In genomic region chr1:74797459-74797858, GRCm38 (mm10) we compare ENCODE assay signal across 10 mouse cellular contexts. TPM values are rescaled to one million over a fixed set of nuclear protein-coding genes. Genes with fewer than 3 reads are reported as not detected.
DNase-seq lines count a peak whose midpoint lies in the region; ATAC-seq and TF ChIP-seq lines count a peak whose summit lies in the region.
"Had no signal": no experiment of that assay in that cellular context is flagged by ENCODE, and none has a peak within 500 bp of the region (broad histone marks: within the 10 kb centered on the region; RNA-seq: fewer than 3 reads in every experiment).

No protein-coding gene starts in this region.

- peaks cover 17% of the 10 kb centered on the region for H3K4me1 ChIP-seq in embryonic facial prominence, embryonic 11.5 days (ENCODE audit: control insufficient read depth, insufficient read depth, low read length)
- peaks cover 17% of the 10 kb centered on the region for H3K4me1 ChIP-seq in intestine, embryonic 15.5 days (replicated peaks)
- peaks cover 57% of the 10 kb centered on the region for H3K4me1 ChIP-seq in neural tube, embryonic 13.5 days (replicated peaks)

- H3K4me2 ChIP-seq in embryonic facial prominence, embryonic 11.5 days (ENCODE audit: low read depth, low read length), result no peak overlapping the region
- H3K4me2 ChIP-seq in intestine, embryonic 15.5 days (replicated peaks), result no peak overlapping the region
- no peak overlapping the region for H3K4me2 ChIP-seq in neural tube, embryonic 13.5 days

- DNase-seq in layer of hippocampus, adult 9-11 months, result peak; percentile 66
- DNase-seq in layer of hippocampus, adult 2 months (ENCODE audit: low spot score in 2 of 2), result no peak
- DNase-seq in embryonic facial prominence, embryonic 11.5 days (ENCODE audit: low spot score), result peak; percentile 63
- no peak for DNase-seq in heart, postnatal 14 days
- DNase-seq in cerebellum, adult 11-12 months, result no peak
- no peak for DNase-seq in heart, postnatal 36 days

- H3K36me3 ChIP-seq in embryonic facial prominence, embryonic 11.5 days (replicated peaks; ENCODE audit: control insufficient read depth, insufficient read depth, low read depth, low read length), result no peaks in the 10 kb centered on the region
- no peaks in the 10 kb centered on the region for H3K36me3 ChIP-seq in intestine, embryonic 15.5 days
- H3K36me3 ChIP-seq in neural tube, embryonic 13.5 days, result no peaks in the 10 kb centered on the region

- H3K9me3 ChIP-seq in embryonic facial prominence, embryonic 11.5 days (replicated peaks; ENCODE audit: control insufficient read depth, low read length), result no peaks in the 10 kb centered on the region
- H3K9me3 ChIP-seq in intestine, embryonic 15.5 days, result no peaks in the 10 kb centered on the region
- no peaks in the 10 kb centered on the region for H3K9me3 ChIP-seq in neural tube, embryonic 13.5 days

- intact Hi-C loops in heart, postnatal 14 days (cut with DNase I), result no loop called here
- intact Hi-C loops in heart, postnatal 36 days (cut with DNase I), result no loop called here

- H3K9ac ChIP-seq in embryonic facial prominence, embryonic 11.5 days (replicated peaks; ENCODE audit: low read length), result no peak overlapping the region
- H3K9ac ChIP-seq in intestine, embryonic 15.5 days, result no peak overlapping the region
- H3K9ac ChIP-seq in neural tube, embryonic 13.5 days, result no peak overlapping the region

- 0% methylated on average over 5 of the region's 5 CpGs for WGBS in embryonic facial prominence, embryonic 11.5 days
- WGBS in intestine, embryonic 15.5 days, result 6% methylated on average over 5 of the region's 5 CpGs
- WGBS in neural tube, embryonic 13.5 days, result 6% methylated on average over 5 of the region's 5 CpGs

- no peak for TF ChIP-seq CTCF in layer of hippocampus, adult 2 months (conservative IDR thresholded peaks at IDR 0.05)

- ATAC-seq in embryonic facial prominence, embryonic 11.5 days (replicated peaks; ENCODE audit: insufficient number of reproducible peaks, low FRiP score, low TSS enrichment, low read depth), result peak; percentile 41; the same call in 1 of the 2 replicates
- peak; percentile 52 for ATAC-seq in intestine, embryonic 15.5 days
- ATAC-seq in neural tube, embryonic 13.5 days (ENCODE audit: low read depth), result peak; percentile 62

- H3K4me3 ChIP-seq in layer of hippocampus, adult 2 months, result no peak overlapping the region
- H3K4me3 ChIP-seq in embryonic facial prominence, embryonic 11.5 days (ENCODE audit: low read depth, low read length), result no peak overlapping the region
- H3K4me3 ChIP-seq in intestine, embryonic 15.5 days (replicated peaks), result no peak overlapping the region
- no peak overlapping the region for H3K4me3 ChIP-seq in neural tube, embryonic 13.5 days

- peaks cover 83% of the 10 kb centered on the region for H3K27me3 ChIP-seq in embryonic facial prominence, embryonic 11.5 days (ENCODE audit: control insufficient read depth, insufficient read depth, low read length)
- peaks cover 93% of the 10 kb centered on the region for H3K27me3 ChIP-seq in intestine, embryonic 15.5 days (replicated peaks)
- peaks cover 95% of the 10 kb centered on the region for H3K27me3 ChIP-seq in neural tube, embryonic 13.5 days

- H3K27ac ChIP-seq in layer of hippocampus, adult 2 months, result no peak overlapping the region
- no peak overlapping the region for H3K27ac ChIP-seq in embryonic facial prominence, embryonic 11.5 days (replicated peaks; ENCODE audit: low read depth, low read length)
- no peak overlapping the region for H3K27ac ChIP-seq in intestine, embryonic 15.5 days
- H3K27ac ChIP-seq in neural tube, embryonic 13.5 days (replicated peaks), result no peak overlapping the region

RNA-seq across cellular contexts. Expression of gene Wnt10a, which starts 6.1 kb away (rescaled TPM):
- total RNA-seq in layer of hippocampus, adult 2 months (2021), result 1 to 10 TPM; 2.5 to 3.3 TPM
- 1.5 and 1.6 TPM in 2 replicates for polyA plus RNA-seq in embryonic facial prominence, embryonic 11.5 days (2014; fragmentation: Nextera tagmentation; extraction: Ambion mirVana)
- polyA plus RNA-seq in intestine, embryonic 15.5 days (2015; fragmentation: Nextera tagmentation; extraction: Ambion mirVana), result 0.15 and 0.16 TPM in 2 replicates
- 0.13 and 0.15 TPM in 2 replicates for polyA plus RNA-seq in neural tube, embryonic 13.5 days (2015; fragmentation: Nextera tagmentation; extraction: Ambion mirVana)
- not detected for total RNA-seq in heart, postnatal 14 days (2021)
- not detected for total RNA-seq in heart, postnatal 36 days (2021)
- total RNA-seq: common myeloid progenitor, adult 5-6 weeks; MEL had no signal

RNA-seq across cellular contexts. Expression of gene Wnt6, which starts 25.8 kb away (rescaled TPM):
- total RNA-seq in layer of hippocampus, adult 2 months (2021), result 1 to 10 TPM in 1 of 2 experiments, under 1 TPM in 1; 0.79 to 1.1 TPM
- polyA plus RNA-seq in embryonic facial prominence, embryonic 11.5 days (2014; fragmentation: Nextera tagmentation; extraction: Ambion mirVana), result 15.5 and 19.1 TPM in 2 replicates
- 0.18 and 0.58 TPM in 2 replicates for polyA plus RNA-seq in intestine, embryonic 15.5 days (2015; fragmentation: Nextera tagmentation; extraction: Ambion mirVana)
- 8.9 and 10.0 TPM in 2 replicates for polyA plus RNA-seq in neural tube, embryonic 13.5 days (2015; fragmentation: Nextera tagmentation; extraction: Ambion mirVana)
- under 1 TPM; 0.17 to 0.67 TPM for total RNA-seq in heart, postnatal 14 days (2021)
- total RNA-seq in heart, postnatal 36 days (2021), result under 1 TPM; 0.14 to 0.33 TPM
- total RNA-seq: common myeloid progenitor, adult 5-6 weeks; MEL had no signal

RNA-seq across cellular contexts. Expression of gene Prkag3, which starts 48.4 kb away (rescaled TPM):
- total RNA-seq in layer of hippocampus, adult 2 months (2021), result not detected
- polyA plus RNA-seq in embryonic facial prominence, embryonic 11.5 days (2014; fragmentation: Nextera tagmentation; extraction: Ambion mirVana), result not detected in 2 replicates
- polyA plus RNA-seq in intestine, embryonic 15.5 days (2015; fragmentation: Nextera tagmentation; extraction: Ambion mirVana), result 0.16 and 0.19 TPM in 2 replicates
- 0.39 TPM in 1 of 2 replicates, not detected in the other for polyA plus RNA-seq in neural tube, embryonic 13.5 days (2015; fragmentation: Nextera tagmentation; extraction: Ambion mirVana)
- 1 to 10 TPM; 1.2 TPM for total RNA-seq in heart, postnatal 14 days (2021)
- 1 to 10 TPM; 1.1 to 1.4 TPM for total RNA-seq in heart, postnatal 36 days (2021)
- total RNA-seq: common myeloid progenitor, adult 5-6 weeks; MEL had no signal

RNA-seq across cellular contexts. Expression of gene Cdk5r2, which starts 57.3 kb away (rescaled TPM):
- total RNA-seq in layer of hippocampus, adult 2 months (2021), result 100 to 1,000 TPM; 193 to 196 TPM
- polyA plus RNA-seq in embryonic facial prominence, embryonic 11.5 days (2014; fragmentation: Nextera tagmentation; extraction: Ambion mirVana), result 0.84 and 1.1 TPM in 2 replicates
- polyA plus RNA-seq in intestine, embryonic 15.5 days (2015; fragmentation: Nextera tagmentation; extraction: Ambion mirVana), result 0.13 and 0.16 TPM in 2 replicates
- polyA plus RNA-seq in neural tube, embryonic 13.5 days (2015; fragmentation: Nextera tagmentation; extraction: Ambion mirVana), result 7.8 and 9.0 TPM in 2 replicates
- not detected for total RNA-seq in heart, postnatal 14 days (2021)
- total RNA-seq in heart, postnatal 36 days (2021), result not detected
- total RNA-seq: common myeloid progenitor, adult 5-6 weeks; MEL had no signal

Comparison
In these comparisons a context has a peak if more than half of its experiments do, and no peak if none do; other contexts are left out.
1. DNase-seq: peak in layer of hippocampus, adult 9-11 months (single experiment) and embryonic facial prominence, embryonic 11.5 days (single experiment); none in layer of hippocampus, adult 2 months (0 of 2), heart, postnatal 14 days (0 of 2), cerebellum, adult 11-12 months (single experiment) and heart, postnatal 36 days (0 of 2).
2. Peak in every context shown above with its lines, with median percentiles within 50 percentile points of each other: ATAC-seq.